Mouse (Mus musculus): ENCODE measurements at regions not wholly inside any gene's neighbourhood (a gene's known extent, or its start where the extent isn't known, plus 50 kb on each side); places are given as distances from the start of the nearest gene placed in this dataset.

- DNase-seq (ENCODE audit: extremely low spot score, low spot score): peak; percentile 52
Observed at GRCm38 (mm10) chr16:8117543-8118167, 307.3 kb downstream of the Tmem114 start.

GRCm38 (mm10) chr16:8111329-8112116 lies 313.4 kb downstream of the Tmem114 start:
- DNase-seq (ENCODE audit: extremely low spot score, low spot score): no peak

GRCm38 (mm10) chr16:8108141-8109122 lies 316.5 kb downstream of the Tmem114 start:
- DNase-seq (ENCODE audit: extremely low spot score, low spot score): no peak

GRCm38 (mm10) chr16:8079024-8079423 lies 345.9 kb downstream of the Tmem114 start:
- DNase-seq (ENCODE audit: extremely low spot score, low spot score): no peak

- DNase-seq (ENCODE audit: extremely low spot score, low spot score): no peak
Observed at GRCm38 (mm10) chr16:8078461-8078860, 346.5 kb downstream of the Tmem114 start.

GRCm38 (mm10) chr16:8074729-8075128 lies 350.2 kb downstream of the Tmem114 start:
- no peak for DNase-seq (ENCODE audit: extremely low spot score, low spot score)

- no peak for DNase-seq (ENCODE audit: extremely low spot score, low spot score)
Observed at GRCm38 (mm10) chr16:8053936-8054335, 371.0 kb downstream of the Tmem114 start.

- no peak for DNase-seq (ENCODE audit: extremely low spot score, low spot score)
Observed at GRCm38 (mm10) chr16:8008966-8009365, 416.0 kb downstream of the Tmem114 start.

GRCm38 (mm10) chr16:8006631-8007030 lies 418.3 kb downstream of the Tmem114 start:
- no peak for DNase-seq (ENCODE audit: extremely low spot score, low spot score)

- no peak for DNase-seq (ENCODE audit: extremely low spot score, low spot score)
Observed at GRCm38 (mm10) chr16:8002339-8003089, 422.4 kb downstream of the Tmem114 start.

GRCm38 (mm10) chr16:7982816-7983215 lies 442.1 kb downstream of the Tmem114 start:
- DNase-seq (ENCODE audit: extremely low spot score, low spot score): no peak

GRCm38 (mm10) chr16:7978466-7978865 lies 446.5 kb downstream of the Tmem114 start:
- no peak for DNase-seq (ENCODE audit: extremely low spot score, low spot score)

- no peak for DNase-seq (ENCODE audit: extremely low spot score, low spot score)
Observed at GRCm38 (mm10) chr16:7951616-7952015, 473.3 kb downstream of the Tmem114 start.

- no peak for DNase-seq (ENCODE audit: extremely low spot score, low spot score)
Observed at GRCm38 (mm10) chr16:7942333-7942732, 482.6 kb downstream of the Tmem114 start.

- peak; percentile 39 for DNase-seq (ENCODE audit: extremely low spot score, low spot score)
Observed at GRCm38 (mm10) chr16:7937167-7937566, 487.8 kb downstream of the Tmem114 start.

GRCm38 (mm10) chr16:7932322-7932721 lies 492.6 kb downstream of the Tmem114 start:
- DNase-seq (ENCODE audit: extremely low spot score, low spot score): no peak

GRCm38 (mm10) chr16:7931676-7932075 lies 493.3 kb downstream of the Tmem114 start:
- no peak for DNase-seq (ENCODE audit: extremely low spot score, low spot score)

- DNase-seq (ENCODE audit: extremely low spot score, low spot score): no peak
Observed at GRCm38 (mm10) chr16:7929112-7929511, 495.8 kb downstream of the Tmem114 start.

GRCm38 (mm10) chr16:7928391-7928935 lies 496.5 kb downstream of the Tmem114 start:
- no peak for DNase-seq (ENCODE audit: extremely low spot score, low spot score)

- DNase-seq (ENCODE audit: extremely low spot score, low spot score): no peak
Observed at GRCm38 (mm10) chr16:7927756-7928155, 497.2 kb downstream of the Tmem114 start.

GRCm38 (mm10) chr16:7895786-7896185 lies 529.1 kb downstream of the Tmem114 start:
- DNase-seq (ENCODE audit: extremely low spot score, low spot score): no peak
